Mouse (Mus musculus) cerebral cortex, adult 2 months (tissue): ENCODE data around the gene Olfr1240.

ENCODE experiments used
- WGBS: fragments of 180-500 bp; shearing (Covaris S2); methylation state at CpG from one replicate; pipeline ENCODE4 v1.1.7; 2018; 5-methylcytosine and 5-hydroxymethylcytosine counted together

Olfr1240 gene

DNA sequence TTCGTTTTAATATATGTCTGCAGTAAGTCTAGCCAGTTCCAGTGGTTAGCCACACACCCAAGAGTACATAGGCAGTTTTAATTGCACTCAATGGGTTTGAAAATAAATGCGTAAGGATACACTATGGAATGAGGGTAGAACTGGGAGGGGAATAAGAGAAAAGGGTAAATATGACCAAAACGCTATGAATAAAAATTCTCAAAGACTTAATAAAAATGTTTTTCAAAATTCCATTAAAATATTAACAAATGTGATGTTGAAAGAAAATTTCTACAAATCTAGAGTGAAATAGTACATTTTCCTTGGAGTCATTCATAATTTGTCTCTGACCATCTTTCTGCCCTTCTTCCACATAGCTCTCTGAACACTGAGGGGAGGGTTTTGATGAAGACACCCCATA, at the start of gene Olfr1240:
Olfr1240 (minus strand) TSS at position 101 of the 400 bp plus-strand sequence.
- WGBS, result 87% methylated on average over 3 of the region's 3 CpGs

DNA sequence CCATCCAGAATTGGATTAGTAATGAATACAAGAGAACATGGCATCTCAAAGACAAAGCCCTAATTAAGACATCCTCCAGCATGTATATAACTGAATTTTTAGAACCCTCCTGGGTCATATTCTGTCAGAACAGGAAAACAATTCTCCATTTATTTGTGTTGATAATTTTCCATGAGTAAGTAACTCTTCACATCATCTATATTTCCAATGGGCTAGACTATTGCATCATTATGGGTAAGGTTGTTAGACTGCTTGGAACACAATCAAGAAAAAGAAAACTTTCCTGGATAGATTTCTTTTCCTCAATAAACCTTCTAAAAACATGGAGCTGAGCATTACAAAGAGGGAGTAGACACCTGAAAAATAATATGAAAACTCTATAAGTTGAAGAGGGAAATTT, 44.2 kb upstream of the Olfr1240 start, which contains the start of gene Olfr1241:
Olfr1241 (minus strand) TSS at position 101 of the 400 bp plus-strand sequence.

DNA sequence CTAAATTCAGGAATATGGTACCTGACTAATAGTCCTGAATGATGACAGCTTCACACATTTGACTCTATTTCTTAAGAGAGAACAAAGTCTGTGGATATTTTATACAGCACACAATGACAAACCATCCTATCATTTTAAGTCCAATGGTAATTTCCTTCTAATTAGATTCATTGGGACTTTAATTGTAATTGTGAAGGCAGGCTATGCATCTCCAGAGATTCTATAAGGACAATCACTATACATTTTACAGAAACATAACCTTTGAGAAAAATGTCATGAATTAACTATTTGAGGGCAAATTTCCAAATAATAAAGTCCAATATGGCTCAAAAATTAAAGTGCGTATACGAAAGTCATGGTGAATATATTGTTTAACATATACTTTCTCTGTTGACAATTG, 22.5 kb downstream of the Olfr1240 start, which contains the start of gene Olfr1239:
Olfr1239 (minus strand) TSS at position 101 of the 400 bp plus-strand sequence.
- over 99% methylated on average over 2 of the region's 2 CpGs for WGBS

DNA sequence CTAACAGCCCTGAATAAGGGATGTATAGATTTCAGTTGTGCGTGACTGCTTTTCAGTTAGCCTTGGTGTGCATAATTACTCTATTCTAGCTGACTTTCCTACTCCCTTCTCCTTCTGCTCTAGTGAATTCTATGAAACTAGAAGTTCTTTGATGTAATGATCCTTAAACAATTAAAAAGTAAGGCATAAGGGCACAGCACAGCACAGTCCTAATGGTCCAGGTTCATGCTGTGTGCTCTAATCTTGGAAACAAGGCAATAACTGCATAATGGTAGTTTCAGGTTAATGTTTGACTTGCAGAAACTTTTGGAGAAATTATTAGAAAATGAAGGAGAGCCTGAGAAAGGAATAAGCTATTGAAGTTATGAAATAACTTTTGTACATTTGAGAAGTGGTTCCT, 28.2 kb downstream of the Olfr1240 start:
- whole genome bisulfite sequencing, result 83% methylated on average over 1 of the region's 1 CpGs

DNA sequence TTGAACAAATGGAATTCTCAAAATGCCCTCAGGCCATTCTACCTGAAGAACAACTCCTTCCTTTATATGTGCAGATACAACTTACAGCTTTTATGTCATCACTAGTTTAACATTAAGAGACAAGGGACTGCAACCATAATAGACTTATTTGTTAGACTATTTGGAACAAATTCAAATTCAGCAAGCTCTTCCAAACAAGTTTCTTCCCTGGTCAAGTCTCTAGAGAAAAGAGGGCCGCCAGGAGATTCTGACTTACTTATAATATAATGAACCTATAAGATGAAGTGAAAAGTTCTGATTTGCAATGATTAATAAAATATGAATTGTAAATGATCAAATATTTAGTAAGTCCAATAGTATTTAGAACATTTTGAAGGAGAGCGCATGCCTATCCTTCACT, 33.2 kb downstream of the Olfr1240 start, which contains the start of gene Olfr1238:
Olfr1238 (minus strand) TSS at position 101 of the 400 bp plus-strand sequence.
- 88% methylated on average over 2 of the region's 2 CpGs for WGBS

DNA sequence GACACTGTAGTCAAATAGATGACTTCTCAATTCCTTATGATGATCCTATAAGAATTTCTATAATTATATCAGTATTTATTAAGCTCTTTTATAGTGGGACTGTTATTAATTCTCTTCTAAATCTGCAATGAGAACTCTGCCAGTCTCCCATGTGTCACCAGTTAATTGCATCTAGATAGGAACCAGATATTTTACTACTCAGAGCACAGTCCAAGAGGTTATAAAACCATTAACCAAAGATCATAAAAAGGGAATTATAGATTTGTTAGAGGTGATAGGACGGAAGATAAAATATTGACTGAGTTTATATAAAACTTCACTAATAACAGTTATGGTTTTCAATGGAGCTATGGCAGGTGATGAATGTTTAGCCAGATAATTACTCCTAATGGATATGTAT, 41.9 kb downstream of the Olfr1240 start:
- WGBS, result 88% methylated on average over 1 of the region's 1 CpGs
